Mouse (Mus musculus) layer of hippocampus, adult 2 months (tissue): ENCODE results near the gene Kremen2. TPM values are rescaled to one million over a fixed set of nuclear protein-coding genes. Genes with fewer than 3 reads are reported as not detected.

ENCODE experiments used
- DNase-seq, 2 experiments: peaks; one replicate each; pipeline ENCODE4 v3.0.0; 2022; ENCODE audit warnings: low spot score in 2 of 2
- H3K27ac ChIP-seq: fragments of 200-600 bp; 2 replicates; pipeline ENCODE4 v1.8.1; 2022
- H3K4me3 ChIP-seq: fragments of 200-600 bp; 2 replicates; pipeline ENCODE4 v1.8.1; 2022; ENCODE audit warnings: mild to moderate bottlenecking
- CTCF ChIP-seq: fragments of 200-600 bp; conservative IDR thresholded peaks from 2 replicates; pipeline ENCODE4 v1.8.1; 2022; ENCODE audit warnings: antibody characterized with exemption, mild to moderate bottlenecking, moderate library complexity
- long read RNA-seq, 2 experiments: library from polyadenylated mRNA; stranded (forward); transcript quantifications; one replicate each; pipeline ENCODE4 v2.0.0; 2021; ENCODE audit warnings: borderline mapping rate in 2 of 2
- total RNA-seq, 2 experiments: library from RNA; stranded (reverse); gene quantifications; 2 replicates each; pipeline ENCODE4 v1.2.3; 2021

Gene Kremen2
- total RNA-seq = under 1 TPM; 0.23 to 0.32 TPM
- long read RNA-seq, experiment 1 = 0 reads
- long read RNA-seq, experiment 2 = 0 reads

DNA sequence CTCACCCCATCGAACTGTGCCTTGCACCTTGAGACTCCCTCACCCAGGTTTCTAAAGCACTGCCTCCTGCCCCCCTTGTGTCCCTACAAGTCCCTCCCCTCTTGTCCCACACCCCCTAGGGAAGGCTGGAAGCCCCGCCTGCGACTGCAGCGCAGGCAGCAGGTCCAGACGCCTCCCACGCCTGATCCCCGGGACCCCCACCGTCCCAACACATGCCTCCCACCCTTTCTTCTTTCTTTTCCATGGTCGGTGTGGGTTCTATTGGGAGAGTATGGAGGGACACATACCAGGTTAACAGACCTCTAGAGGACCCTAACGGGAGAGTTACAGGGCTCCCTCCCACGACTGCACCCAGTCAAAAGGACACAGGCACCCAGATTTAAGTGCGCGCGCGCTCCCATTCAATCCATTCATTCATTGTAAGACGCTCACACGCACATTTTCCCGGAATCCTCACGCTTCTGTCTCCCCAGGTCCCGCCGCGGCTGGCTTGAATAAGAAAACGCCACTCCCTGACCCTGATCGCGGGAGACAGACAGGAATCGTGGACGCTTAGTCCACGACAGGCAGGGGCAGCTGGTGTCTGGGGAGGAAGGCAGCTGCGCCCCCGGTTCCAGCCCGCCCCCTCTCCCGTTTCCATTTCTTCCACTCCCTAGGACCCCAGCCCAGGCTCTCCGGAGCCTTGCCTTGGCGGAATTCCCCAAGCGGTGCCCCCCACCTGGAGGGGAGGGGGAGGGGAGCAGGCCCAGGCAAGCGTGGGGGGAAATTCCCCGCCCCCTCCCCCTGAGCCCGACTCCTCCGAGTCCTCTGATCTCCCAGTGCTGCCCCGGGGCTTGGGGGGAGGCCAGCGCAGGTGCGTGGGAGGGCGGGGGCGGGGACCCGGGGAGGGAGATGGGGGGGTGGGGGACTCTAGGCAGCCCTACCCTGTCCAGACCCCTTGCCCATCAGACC, at the start of gene Kremen2:
Gene Kremen2, minus strand, starts transcription at position 533 of the 951 bp plus-strand sequence.
- no peak for DNase-seq
- no peak within 1 kb of the TSS for H3K27ac ChIP-seq
- H3K4me3 ChIP-seq = peak within 1 kb of the TSS; percentile 29; the same call in 1 of the 2 replicates
- no peak for TF ChIP-seq CTCF

DNA sequence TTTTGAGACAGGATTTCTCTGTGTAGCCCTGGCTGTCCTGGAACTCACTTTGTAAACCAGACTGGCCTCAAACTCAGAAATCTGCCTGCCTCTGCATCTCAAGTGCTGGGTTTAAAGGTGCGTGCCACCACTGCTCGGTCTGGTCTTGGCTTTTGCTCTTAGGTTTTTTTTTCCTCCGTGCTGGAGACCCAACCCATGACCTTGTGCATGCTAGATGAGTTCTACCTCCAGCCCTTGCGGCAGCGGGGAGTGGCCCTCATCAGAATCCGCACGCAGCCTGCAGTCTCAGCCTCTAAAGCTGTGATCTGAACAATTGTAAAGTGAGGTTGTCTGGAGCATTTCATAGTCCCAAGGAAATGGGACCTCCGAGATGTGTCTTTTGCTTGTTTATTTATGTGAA, 49.7 kb upstream of the Kremen2 start:
- Histone ChIP-seq H3K4me3 (no peak overlapping the region), H3K27ac (no peak overlapping the region)
- TF ChIP-seq CTCF = no peak
- no peak for DNase-seq

DNA sequence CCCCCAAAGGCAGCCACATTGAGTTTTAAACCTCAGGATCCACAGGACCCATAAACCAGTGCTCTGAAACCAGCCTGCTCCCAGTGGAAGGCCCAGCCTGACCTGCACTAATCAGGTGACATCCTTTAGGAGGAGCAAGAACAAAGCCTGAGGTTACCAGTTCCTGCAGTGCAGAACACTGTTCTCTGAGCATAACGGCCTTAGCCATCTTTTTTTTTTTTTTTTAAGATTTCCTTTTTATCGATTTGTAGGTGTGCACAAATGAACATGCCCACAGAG, 45.4 kb upstream of the Kremen2 start:
- no peak for TF ChIP-seq CTCF
- Histone ChIP-seq H3K4me3 (peak overlapping the region; percentile 67), H3K27ac (peak overlapping the region; percentile 96)
- DNase-seq = no peak

DNA sequence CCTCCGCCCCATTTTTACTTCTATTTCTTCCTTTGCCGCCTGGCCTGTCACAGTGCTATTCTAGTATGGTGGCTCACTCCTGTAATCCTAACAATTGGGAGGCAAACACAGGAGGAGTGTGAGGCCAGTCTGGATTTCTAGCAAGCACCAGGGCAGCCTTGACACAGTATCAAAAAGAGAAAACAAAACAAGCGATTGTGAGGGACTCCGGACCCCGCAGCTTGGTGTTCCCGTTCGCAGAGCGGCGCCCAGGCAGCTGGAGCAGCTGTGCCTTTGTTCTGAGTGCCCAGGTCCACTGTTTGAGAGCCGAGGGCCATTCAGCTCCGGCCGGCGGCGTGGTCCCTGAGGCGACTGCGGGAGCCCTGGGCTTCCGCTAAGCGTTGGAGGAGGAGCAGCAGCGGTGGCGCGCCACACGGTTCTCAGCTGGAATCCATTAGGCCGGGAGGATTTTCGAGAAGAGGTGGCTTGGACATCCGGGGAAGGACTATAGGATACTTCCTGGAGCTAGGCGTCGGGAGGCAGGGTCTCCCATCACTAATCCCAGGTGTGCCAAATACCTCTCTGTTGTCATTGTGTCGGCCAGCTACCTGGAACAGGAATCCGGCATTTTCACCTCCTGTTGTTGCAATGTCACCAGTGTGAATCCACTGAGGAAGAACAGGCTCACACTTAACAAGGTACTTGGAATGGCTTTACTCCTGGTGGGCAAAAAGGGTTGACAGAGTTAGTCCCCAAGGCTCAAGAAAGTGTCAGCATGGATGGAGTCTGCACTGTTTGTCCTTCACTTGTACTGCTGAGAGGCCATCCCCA, 44.8 kb upstream of the Kremen2 start, which contains the start of gene Srrm2:
Gene Srrm2, plus strand, starts transcription at position 264 of the 810 bp plus-strand sequence.
- Histone ChIP-seq H3K4me3 (peak within 1 kb of the TSS; percentile 67), H3K27ac (peak within 1 kb of the TSS; percentile 96)
- DNase-seq = peak; percentile 31 to 46
- no peak for TF ChIP-seq CTCF

DNA sequence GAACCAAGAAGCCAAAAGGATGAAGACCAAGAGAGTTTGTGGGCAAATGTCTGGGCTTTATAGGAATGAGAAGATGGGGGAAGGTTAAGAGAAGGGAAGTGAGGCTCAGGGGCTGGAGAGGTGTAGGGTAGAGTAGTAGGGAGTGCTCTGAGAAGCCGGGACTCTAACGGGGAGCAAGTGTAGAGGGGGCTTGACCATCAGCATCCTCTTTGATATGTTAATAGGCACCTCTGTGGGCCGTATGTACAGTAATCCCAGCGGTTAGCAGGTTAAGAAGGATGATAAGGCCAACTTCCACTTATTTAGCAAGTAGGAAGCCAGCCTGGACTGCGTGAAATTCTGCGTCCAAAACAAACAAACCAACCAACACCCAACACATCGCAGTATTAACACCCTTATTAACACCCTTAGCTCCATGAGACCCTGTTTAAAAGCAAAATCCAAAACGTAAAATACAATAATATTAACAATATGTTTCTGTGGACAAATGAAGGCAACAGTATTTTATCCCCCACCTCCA, 44.2 kb upstream of the Kremen2 start:
- no peak for TF ChIP-seq CTCF
- H3K27ac ChIP-seq = peak overlapping the region; percentile 96
- DNase-seq = no peak
- H3K4me3 ChIP-seq = peak overlapping the region; percentile 67

DNA sequence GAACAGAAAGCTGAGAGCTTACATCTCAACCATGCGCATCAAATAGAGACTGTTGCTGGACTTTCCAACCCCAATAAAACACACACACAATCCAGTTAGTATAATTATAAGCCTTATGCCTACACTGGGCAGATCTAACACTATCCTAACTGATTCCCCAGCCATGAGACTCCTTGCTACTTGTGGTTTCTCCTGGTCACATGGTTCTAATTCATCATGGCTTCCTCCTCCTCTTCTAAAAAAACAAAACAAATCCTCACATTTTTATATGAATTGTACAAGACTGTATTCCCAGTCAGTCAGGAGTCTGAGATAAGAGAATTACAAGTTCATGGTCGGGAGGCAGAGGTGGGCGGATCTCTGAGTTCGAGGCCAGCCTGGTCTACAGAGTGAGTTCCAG, 43.3 kb upstream of the Kremen2 start:
- DNase-seq = no peak
- H3K27ac ChIP-seq = no peak overlapping the region
- no peak overlapping the region for H3K4me3 ChIP-seq
- TF ChIP-seq CTCF = no peak

DNA sequence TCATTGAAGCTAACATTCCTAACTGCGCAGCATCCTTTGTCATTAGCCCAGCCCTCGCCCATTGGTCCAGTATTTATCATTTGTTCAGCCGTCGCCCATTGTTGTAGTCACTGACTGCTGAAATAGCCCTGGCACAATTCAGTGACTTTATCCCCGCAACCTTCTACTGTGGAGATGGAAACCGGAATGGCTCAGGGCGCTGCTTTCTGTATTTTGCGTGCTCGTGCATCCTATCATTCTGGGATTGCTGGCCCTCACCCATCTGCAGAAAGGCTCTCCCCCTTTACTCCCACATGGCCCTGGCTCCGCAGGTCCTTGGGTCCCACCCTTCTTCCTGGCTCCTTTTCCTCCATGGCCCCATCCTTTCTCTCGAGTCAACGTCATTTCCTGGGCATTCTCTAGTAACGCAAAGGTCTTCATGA, 40.9 kb upstream of the Kremen2 start:
- peak; percentile 35 to 37 for DNase-seq
- TF ChIP-seq CTCF = no peak
- Histone ChIP-seq H3K27ac (peak overlapping the region; percentile 93), H3K4me3 (peak overlapping the region; percentile 72)

DNA sequence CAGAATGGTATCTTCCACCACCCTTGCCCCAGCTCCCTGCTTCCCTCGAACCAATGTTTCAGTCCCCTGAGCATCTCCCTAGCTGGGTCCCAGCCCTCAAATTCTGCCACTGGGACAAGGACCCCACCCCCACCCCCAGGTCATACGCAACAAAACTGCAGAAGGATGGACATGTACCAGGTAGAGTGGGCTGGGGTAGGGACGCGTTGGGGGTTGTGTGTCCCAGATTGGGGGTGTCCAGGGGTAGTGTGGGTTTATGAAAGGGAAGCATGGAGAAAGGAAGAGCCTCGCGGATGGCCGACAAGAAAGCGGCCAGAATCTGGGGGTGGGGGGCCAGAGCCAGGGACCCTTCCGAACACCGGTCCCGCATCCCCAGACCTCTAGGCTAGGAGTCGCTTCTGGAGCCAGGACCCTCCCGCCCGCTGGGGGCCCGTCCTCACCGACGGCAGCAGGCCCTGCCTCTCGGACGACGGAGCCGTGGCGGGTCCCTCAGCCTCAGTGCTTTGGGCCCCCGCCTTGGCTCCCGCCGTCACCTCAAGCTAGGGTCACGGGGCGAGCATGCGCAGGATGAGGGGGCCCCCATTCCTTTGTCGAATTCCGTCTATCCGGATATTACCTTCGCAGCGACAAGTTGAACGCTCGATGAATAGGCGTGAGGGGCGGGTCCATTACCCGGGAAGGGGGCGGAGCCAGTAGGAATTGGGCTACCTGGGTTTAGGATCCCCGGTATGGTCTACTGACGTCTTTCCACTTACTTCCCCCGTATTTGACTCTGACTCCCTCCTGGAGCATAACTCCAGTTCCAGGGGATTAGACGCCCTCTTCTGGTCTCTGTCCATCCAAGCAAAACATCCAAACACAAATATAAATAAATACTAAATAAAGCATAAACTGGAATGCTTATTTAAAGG, 40.2 kb upstream of the Kremen2 start, which contains the start of gene Flywch2:
Gene Flywch2, minus strand, starts transcription at position 521 of the 911 bp plus-strand sequence.
- peak within 1 kb of the TSS; percentile 93 for H3K27ac ChIP-seq
- peak; percentile 60 for TF ChIP-seq CTCF
- H3K4me3 ChIP-seq = peak within 1 kb of the TSS; percentile 72
- DNase-seq = peak; percentile 91 to 95

DNA sequence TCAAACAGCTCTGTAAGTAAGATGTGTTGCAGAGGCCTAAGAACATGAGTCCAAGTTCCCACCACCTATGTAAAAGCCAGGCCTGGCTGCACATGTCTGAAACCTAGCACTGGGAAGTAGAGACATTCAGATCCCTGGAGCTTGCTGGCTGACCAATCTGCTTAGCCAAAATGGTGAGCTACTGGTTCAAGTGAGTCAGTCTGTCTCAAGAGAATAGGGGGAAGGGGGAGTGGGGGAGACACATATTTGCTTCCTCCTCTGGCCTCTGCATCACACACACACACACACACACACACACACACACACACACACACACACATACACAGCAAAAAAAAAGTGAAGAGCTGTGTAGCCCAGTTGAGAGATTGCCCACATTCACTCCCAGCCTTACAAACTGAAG, 37.7 kb upstream of the Kremen2 start:
- TF ChIP-seq CTCF = no peak
- no peak overlapping the region for H3K4me3 ChIP-seq
- H3K27ac ChIP-seq = no peak overlapping the region
- no peak for DNase-seq

DNA sequence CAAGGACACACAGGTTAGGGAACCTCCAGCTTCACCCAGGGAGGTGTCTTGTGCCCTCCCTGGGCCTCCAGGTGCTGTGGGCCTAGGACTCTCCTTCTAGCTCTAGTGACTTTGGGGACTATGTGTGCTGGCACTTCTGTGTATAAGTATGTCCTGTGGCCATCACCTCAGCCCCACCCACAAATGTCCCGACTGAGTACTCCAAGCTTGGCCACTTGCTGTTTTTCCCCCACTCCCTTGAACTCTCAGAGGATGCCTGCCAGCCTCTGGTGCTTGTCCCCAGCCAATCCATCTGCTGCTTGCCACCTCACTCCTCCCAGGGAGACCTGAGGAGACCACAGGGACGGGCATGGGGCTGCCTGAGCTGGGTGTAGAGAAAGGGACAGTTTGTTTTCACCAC, 32.8 kb upstream of the Kremen2 start:
- TF ChIP-seq CTCF = no peak

DNA sequence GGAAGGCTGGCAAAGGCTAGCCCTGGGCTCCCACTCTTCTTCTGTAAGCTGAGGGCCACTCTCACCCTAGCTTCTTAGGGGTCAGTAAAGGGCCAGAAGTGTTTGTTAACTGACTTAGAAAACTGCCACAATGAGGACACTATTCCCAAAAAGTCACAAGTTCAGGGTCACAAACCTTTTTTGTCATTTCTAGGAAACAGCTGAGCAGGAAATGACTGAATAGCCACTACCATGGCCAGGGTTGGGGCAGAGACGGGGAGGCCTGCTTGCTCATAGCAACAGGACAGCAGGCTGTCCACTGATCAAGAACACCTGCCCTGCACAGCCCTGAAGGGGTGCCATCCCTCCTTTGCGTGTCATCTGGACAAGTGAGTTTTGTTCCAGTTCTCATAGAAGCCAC, 31.5 kb upstream of the Kremen2 start:
- DNase-seq = no peak
- Histone ChIP-seq H3K27ac (no peak overlapping the region), H3K4me3 (no peak overlapping the region)
- TF ChIP-seq CTCF = no peak

More for the DNA sequence above, 32.8 kb upstream of the Kremen2 start:
- no peak overlapping the region for H3K27ac ChIP-seq
- H3K4me3 ChIP-seq = no peak overlapping the region
- DNase-seq = no peak

DNA sequence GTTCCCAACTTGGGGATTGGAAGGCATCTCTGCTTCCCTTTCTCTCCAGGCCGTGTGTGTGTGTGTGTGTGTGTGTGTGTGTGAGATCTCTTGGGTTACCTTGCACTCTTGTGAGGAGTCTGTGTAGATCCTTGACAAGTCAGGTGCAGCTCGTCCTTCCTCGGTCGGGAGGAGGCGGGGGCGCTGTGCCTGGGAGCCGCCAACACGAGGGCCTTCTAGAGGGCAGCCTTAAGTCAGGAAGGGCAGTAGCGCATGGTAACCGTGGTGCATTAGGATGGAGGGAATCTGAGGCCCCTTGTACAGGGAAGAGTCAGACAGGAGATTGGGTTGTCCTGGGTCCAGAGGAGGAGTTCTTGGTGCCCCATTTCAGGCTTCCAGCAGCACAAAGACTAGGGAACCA, 30.6 kb upstream of the Kremen2 start:
- no peak overlapping the region for H3K27ac ChIP-seq
- TF ChIP-seq CTCF = no peak
- no peak overlapping the region for H3K4me3 ChIP-seq
- DNase-seq = no peak
